Mouse (Mus musculus) inflammation-experienced regulatory T-cells (primary cell): ENCODE results near the gene Cenpq. TPM values are rescaled to one million over a fixed set of nuclear protein-coding genes. Genes with fewer than 3 reads are reported as not detected.

Experiments used
- polyA plus RNA-seq, 2 experiments: library from polyadenylated mRNA; unstranded; fragments of 100-300 nt; shearing (Covaris generic); gene quantifications; one replicate each; pipeline ENCODE4 v1.2.1; 2017

Cenpq gene
- polyA plus RNA-seq: 10 to 100 TPM; 23.1 to 34.3 TPM

GRCm38 (mm10) chr17:40934420-40935231 is at the start of gene Cenpq, which contains the start of gene Mut:
Gene Cenpq, minus strand, starts transcription at chr17:40935047.
Gene Mut, plus strand, starts transcription at chr17:40934685.

GRCm38 (mm10) chr17:40914250-40914649 is 20.6 kb downstream of the Cenpq start, which contains the start of gene Glyatl3:
Gene Glyatl3, minus strand, starts transcription at chr17:40914350.

GRCm38 (mm10) chr17:40879924-40880691 is 54.7 kb downstream of the Cenpq start, which contains the start of gene 9130008F23Rik:
Gene 9130008F23Rik, minus strand, starts transcription at chr17:40880559.

Other genes starting within 250 kb of the Cenpq start
- not detected for gene Esp1, start 207.9 kb downstream of the Cenpq start, polyA plus RNA-seq
- under 1 TPM in 1 of 2 experiments, not detected in 1; 0.37 TPM for gene Crisp2, start 128.0 kb downstream of the Cenpq start, polyA plus RNA-seq
- under 1 TPM in 1 of 2 experiments, not detected in 1; 0.87 TPM for gene Rhag, start 123.9 kb downstream of the Cenpq start, polyA plus RNA-seq
- 1 to 10 TPM; 1.2 TPM for gene 9130008F23Rik, start 54.5 kb downstream of the Cenpq start, polyA plus RNA-seq
- gene Glyatl3, start 20.7 kb downstream of the Cenpq start, polyA plus RNA-seq: not detected
- gene Mut, start 362 bp downstream of the Cenpq start, polyA plus RNA-seq: 10 to 100 TPM; 19.1 to 22.3 TPM